Mouse (Mus musculus): ENCODE measurements at regions not wholly inside any gene's neighbourhood (a gene's known extent, or its start where the extent isn't known, plus 50 kb on each side); places are given as distances from the start of the nearest gene placed in this dataset.

DNA sequence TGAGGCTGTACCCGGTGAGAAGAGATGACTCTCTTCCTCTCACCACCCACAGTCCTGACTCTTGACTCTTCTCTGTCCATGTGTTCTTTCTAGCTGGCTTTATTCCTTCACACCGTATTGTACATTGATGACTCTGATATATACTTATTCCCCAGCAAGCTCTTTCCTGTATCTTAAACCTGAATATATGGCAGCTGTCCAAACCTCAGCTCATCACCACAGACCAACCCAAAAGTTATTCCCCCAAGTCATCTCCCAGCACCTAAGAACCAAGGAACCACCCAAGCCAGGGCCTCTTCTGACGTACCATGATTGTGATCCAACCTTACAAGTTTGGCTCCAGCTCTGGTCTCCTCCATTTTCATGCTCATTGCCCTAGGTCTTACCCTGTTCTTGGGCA is 99.1 kb upstream of the Prdm1 start:
- TF ChIP-seq CTCF (IDR thresholded peaks at IDR 0.05; ENCODE audit: low read depth): no peak
- no peak for TF ChIP-seq EP300 (IDR thresholded peaks at IDR 0.05; ENCODE audit: low read depth)
